Mouse (Mus musculus): ENCODE measurements around the gene Olfr1418.

DNA sequence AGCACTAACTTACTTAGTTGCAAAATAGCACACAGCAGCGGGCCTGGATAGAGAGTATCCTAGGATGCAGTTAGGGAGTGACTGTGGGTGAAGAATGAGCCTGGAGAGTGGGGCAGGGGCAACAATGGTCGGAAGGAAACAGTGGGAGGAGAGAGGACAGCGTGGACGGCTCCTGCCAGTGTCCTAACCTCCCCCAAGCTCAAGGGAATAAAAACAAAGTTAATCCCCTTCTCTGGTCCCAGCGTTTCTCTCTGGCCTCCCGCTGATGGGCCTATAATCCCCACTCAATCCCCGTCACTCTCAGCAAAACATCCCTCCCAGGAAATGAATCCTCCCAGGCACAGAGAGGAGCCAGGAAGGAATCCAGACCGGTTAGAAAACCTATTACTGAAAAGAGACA, 47.2 kb downstream of the Olfr1418 start:
- TF ChIP-seq POLR2A (IDR thresholded peaks at IDR 0.05; ENCODE audit: low read depth, low read length), result no peak
- TF ChIP-seq E2F4 (IDR thresholded peaks at IDR 0.05; ENCODE audit: insufficient replicate concordance, low read depth, low read length), result no peak
